Mouse (Mus musculus) ES-E14 (cell line): ENCODE measurements around the gene Ctxn1.

Source experiments
- CHD2 ChIP-seq: IDR thresholded peaks from 2 replicates; pipeline ENCODE4 v1.6.1; 2014; ENCODE audit warnings: mild to moderate bottlenecking, low read depth, low read length, inconsistent platforms
- MAFK ChIP-seq: IDR thresholded peaks from 2 replicates; pipeline ENCODE4 v1.6.1; 2014; ENCODE audit warnings: mild to moderate bottlenecking, low read depth, low read length, inconsistent platforms; ENCODE audit not compliant: insufficient read depth
- ZC3H11A ChIP-seq: IDR thresholded peaks from 2 replicates; pipeline ENCODE4 v1.6.1; 2012; ENCODE audit warnings: low read depth, mild to moderate bottlenecking, inconsistent platforms, low read length, borderline replicate concordance

DNA sequence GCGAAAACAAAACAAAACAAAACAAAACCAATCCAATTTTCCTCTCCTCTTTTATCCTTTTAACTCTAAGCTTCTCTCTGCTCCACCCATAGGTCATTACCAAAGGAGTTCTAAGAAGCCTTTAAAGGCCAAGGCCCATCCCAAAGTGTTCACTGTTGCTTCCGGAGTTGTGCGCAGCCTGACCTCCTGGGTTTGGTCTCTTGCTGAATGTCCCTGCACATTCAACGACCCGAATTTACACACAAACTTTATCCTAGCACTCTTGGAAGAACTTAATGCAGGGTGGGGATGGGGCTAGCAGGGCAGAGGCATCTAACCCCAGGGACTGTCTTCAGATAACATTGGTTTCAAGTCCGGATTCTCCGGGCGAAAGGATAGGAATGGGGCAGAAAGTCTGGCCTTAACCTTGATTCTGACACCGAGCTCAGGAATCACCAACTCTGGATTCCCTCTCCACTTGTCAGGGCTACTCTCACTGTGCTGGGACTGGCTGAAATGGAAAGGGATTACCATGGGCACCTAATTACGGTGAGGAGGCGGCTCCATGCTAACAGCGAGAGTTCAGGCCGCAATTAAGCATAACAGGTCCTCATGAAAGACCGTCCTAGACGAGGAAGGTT lies 21.1 kb downstream of the Ctxn1 start:
- TF ChIP-seq CHD2, result no peak
- no peak for TF ChIP-seq ZC3H11A
- no peak for TF ChIP-seq MAFK
